Mouse (Mus musculus): ENCODE data around the gene Itgb8.

DNA sequence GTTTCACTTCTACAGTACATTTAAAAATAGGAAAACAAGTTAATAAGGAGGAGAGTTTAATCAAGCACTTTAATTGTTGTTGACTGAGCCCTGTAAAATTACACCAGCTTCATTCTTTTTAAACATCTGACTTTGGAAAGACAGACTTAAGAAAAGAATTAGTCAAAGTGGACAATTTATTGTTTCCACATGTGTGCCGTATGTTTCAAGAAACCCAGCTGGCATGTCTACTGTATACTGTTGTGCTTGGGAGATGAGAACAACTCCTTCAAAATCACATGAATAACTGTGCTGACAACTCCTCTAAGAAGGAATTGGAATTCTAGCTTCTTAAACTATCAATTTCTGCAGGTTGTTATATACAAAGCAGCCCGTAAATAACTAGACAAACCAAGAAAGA is 35.8 kb downstream of the Itgb8 start:
- no peak for TF ChIP-seq CTCF (IDR thresholded peaks at IDR 0.05; ENCODE audit: borderline replicate concordance, insufficient read depth, low read depth, low read length)
- no peak for TF ChIP-seq POLR2A (IDR thresholded peaks at IDR 0.05; ENCODE audit: borderline replicate concordance, insufficient read depth, low read length)

Data from cerebellum, adult 2 months (tissue).